14 mouse cellular contexts compared by ENCODE assay signal in genomic region chr13:58923496-58923895, GRCm38 (mm10).
"Had no signal": no experiment of that assay in that cellular context is flagged by ENCODE, and none has a peak within 500 bp of the region (broad histone marks: within the 10 kb centered on the region; RNA-seq: fewer than 3 reads in every experiment).

No protein-coding gene starts in this region.

- H3K9ac ChIP-seq: liver, embryonic 15.5 days had no signal

- H3K27me3 ChIP-seq: liver, embryonic 15.5 days had no signal

- DNase-seq: kidney, adult 8-10 months; kidney, postnatal 25 days; lung, adult 2 months; lung, postnatal 36 days; midbrain, embryonic 14.5 days; retina, postnatal 1 day; right cerebral cortex, postnatal 14 days; thymus, adult 18-20 months; thymus, postnatal 14 days had no signal

- H3K36me3 ChIP-seq: limb, embryonic 10.5 days; liver, embryonic 15.5 days had no signal

- H3K9me3 ChIP-seq: limb, embryonic 10.5 days; liver, embryonic 15.5 days had no signal

- ATAC-seq: intestine, postnatal 0 days; lung, postnatal 0 days had no signal

- H3K4me1 ChIP-seq: liver, embryonic 15.5 days had no signal

- H3K27ac ChIP-seq: limb, embryonic 10.5 days; liver, embryonic 15.5 days had no signal

- H3K4me3 ChIP-seq: limb, embryonic 10.5 days; liver, embryonic 15.5 days had no signal

- H3K4me2 ChIP-seq: liver, embryonic 11.5 days; liver, embryonic 15.5 days had no signal
